In the genomic region with DNA sequence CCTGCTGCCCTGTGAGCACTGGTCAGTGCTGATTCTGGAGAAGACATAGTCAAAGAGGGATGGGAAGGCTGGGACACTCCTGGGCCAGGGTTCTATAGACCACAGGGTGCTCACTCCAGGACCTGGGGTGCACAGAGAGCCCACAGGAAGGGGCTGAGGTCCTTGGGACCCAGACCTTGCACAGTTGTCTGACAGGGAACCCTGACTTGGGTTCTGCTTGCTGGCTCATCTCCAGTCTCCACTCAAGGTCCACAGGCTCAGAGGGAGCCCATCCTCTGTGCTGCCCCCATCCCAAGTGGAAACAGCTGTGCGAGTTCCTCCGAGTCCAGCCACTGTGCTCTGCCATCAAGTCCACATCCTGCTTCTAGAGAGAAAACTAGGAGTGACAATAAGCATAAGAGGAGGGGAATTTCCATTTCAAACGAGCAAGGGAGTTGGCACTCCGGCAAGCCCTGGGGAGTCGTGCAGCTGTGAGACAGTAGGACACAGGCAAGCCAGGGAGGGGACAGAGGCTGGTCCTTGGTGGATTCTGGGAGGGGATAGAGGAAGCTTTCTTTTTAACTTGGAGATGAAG, we compare ENCODE assay signal across 12 mouse cellular contexts. TPM values are rescaled to one million over a fixed set of nuclear protein-coding genes. Genes with fewer than 3 reads are reported as not detected.
DNase-seq lines count a peak whose midpoint lies in the region; ATAC-seq and TF ChIP-seq lines count a peak whose summit lies in the region.
"Had no signal": no experiment of that assay in that cellular context is flagged by ENCODE, and none has a peak within 500 bp of the region (broad histone marks: within the 10 kb centered on the region; RNA-seq: fewer than 3 reads in every experiment).

No protein-coding gene starts in this region.

- H3K4me2 ChIP-seq in forebrain, embryonic 16.5 days (ENCODE audit: low read length): no peak overlapping the region
- no peak overlapping the region for H3K4me2 ChIP-seq in kidney, embryonic 14.5 days (replicated peaks; ENCODE audit: low read depth, low read length)
- H3K4me2 ChIP-seq in heart, postnatal 0 days (ENCODE audit: low read depth, low read length): no peak overlapping the region
- H3K4me2 ChIP-seq: liver, embryonic 15.5 days had no signal

- H3K27ac ChIP-seq in forebrain, embryonic 10.5 days: 0 out of 2 replicates have a peak overlapping the region, but pooled peaks have one; percentile 20
- no peak overlapping the region for H3K27ac ChIP-seq in forebrain, embryonic 16.5 days (ENCODE audit: low read length)
- H3K27ac ChIP-seq in kidney, embryonic 14.5 days (ENCODE audit: low read depth, low read length): no peak overlapping the region
- peak overlapping the region; percentile 7; the same call in 1 of the 2 replicates for H3K27ac ChIP-seq in heart, postnatal 0 days (ENCODE audit: low read depth)
- H3K27ac ChIP-seq: liver, embryonic 15.5 days had no signal

- TF ChIP-seq CTCF in heart, postnatal 0 days (IDR thresholded peaks at IDR 0.05; ENCODE audit: low read depth): no peak

- DNase-seq in forebrain, embryonic 10.5 days (ENCODE audit: extremely low spot score, low spot score): no peak
- DNase-seq in kidney, postnatal 4 days: peak; percentile 45 to 58
- peak; percentile 76 for DNase-seq in adipocyte (ENCODE audit: low spot score)
- DNase-seq in heart, postnatal 0 days (ENCODE audit: low spot score): peak; percentile 14
- DNase-seq in left cerebral cortex, adult 18-20 months (ENCODE audit: low spot score in 2 of 2): no peak
- no peak for DNase-seq in right cerebral cortex, postnatal 14 days
- DNase-seq: kidney, adult 18-20 months; thymus, postnatal 36 days had no signal

- H3K36me3 ChIP-seq in forebrain, embryonic 10.5 days (replicated peaks): no peaks in the 10 kb centered on the region
- no peaks in the 10 kb centered on the region for H3K36me3 ChIP-seq in forebrain, embryonic 16.5 days (ENCODE audit: control insufficient read depth, insufficient read depth)
- H3K36me3 ChIP-seq in kidney, embryonic 14.5 days (ENCODE audit: control insufficient read depth, insufficient read depth, low read length): no peaks in the 10 kb centered on the region
- H3K36me3 ChIP-seq in heart, postnatal 0 days (replicated peaks; ENCODE audit: control insufficient read depth, insufficient read depth, low read length): no peaks in the 10 kb centered on the region
- H3K36me3 ChIP-seq: liver, embryonic 15.5 days had no signal

- H3K27me3 ChIP-seq in forebrain, embryonic 10.5 days (ENCODE audit: poor library complexity, severe bottlenecking): peaks cover 73% of the 10 kb centered on the region
- H3K27me3 ChIP-seq in forebrain, embryonic 16.5 days (replicated peaks; ENCODE audit: control insufficient read depth, insufficient read depth, low read length): no peaks in the 10 kb centered on the region
- no peaks in the 10 kb centered on the region for H3K27me3 ChIP-seq in kidney, embryonic 14.5 days (ENCODE audit: control insufficient read depth, insufficient read depth, low read length)
- H3K27me3 ChIP-seq in heart, postnatal 0 days (ENCODE audit: control insufficient read depth, insufficient read depth, low read length): no peaks in the 10 kb centered on the region
- H3K27me3 ChIP-seq: liver, embryonic 15.5 days; Patski had no signal

- H3K4me3 ChIP-seq in forebrain, embryonic 10.5 days: no peak overlapping the region
- H3K4me3 ChIP-seq in forebrain, embryonic 16.5 days (replicated peaks; ENCODE audit: low read length): no peak overlapping the region
- H3K4me3 ChIP-seq in kidney, embryonic 14.5 days (ENCODE audit: low read length): no peak overlapping the region
- H3K4me3 ChIP-seq in heart, postnatal 0 days (ENCODE audit: low read depth, low read length): no peak overlapping the region
- H3K4me3 ChIP-seq: liver, embryonic 15.5 days had no signal

- no peak for ATAC-seq in forebrain, embryonic 16.5 days
- ATAC-seq in kidney, embryonic 14.5 days (ENCODE audit: low FRiP score, low TSS enrichment): no peak
- peak; percentile 49; the same call in 1 of the 2 replicates for ATAC-seq in heart, postnatal 0 days (ENCODE audit: insufficient read depth, low read depth)
- ATAC-seq: Patski had no signal

- no peak overlapping the region for H3K9ac ChIP-seq in forebrain, embryonic 16.5 days (replicated peaks; ENCODE audit: low read depth, low read length)
- no peak overlapping the region for H3K9ac ChIP-seq in kidney, embryonic 14.5 days (ENCODE audit: low read depth, low read length)
- no peak overlapping the region for H3K9ac ChIP-seq in heart, postnatal 0 days (replicated peaks; ENCODE audit: low read depth, low read length)
- H3K9ac ChIP-seq: liver, embryonic 15.5 days had no signal

- H3K9me3 ChIP-seq in forebrain, embryonic 10.5 days: no peaks in the 10 kb centered on the region
- no peaks in the 10 kb centered on the region for H3K9me3 ChIP-seq in forebrain, embryonic 16.5 days (ENCODE audit: control insufficient read depth, low read length)
- no peaks in the 10 kb centered on the region for H3K9me3 ChIP-seq in kidney, embryonic 14.5 days (ENCODE audit: control insufficient read depth, low read length)
- no peaks in the 10 kb centered on the region for H3K9me3 ChIP-seq in heart, postnatal 0 days (replicated peaks; ENCODE audit: control insufficient read depth, low read length)
- H3K9me3 ChIP-seq: liver, embryonic 15.5 days had no signal

- no peak for TF ChIP-seq EP300 in heart, postnatal 0 days (IDR thresholded peaks at IDR 0.05; ENCODE audit: low read depth)

- WGBS in forebrain, embryonic 10.5 days: 56% methylated on average over 5 of the region's 5 CpGs
- 33% methylated on average over 5 of the region's 5 CpGs for WGBS in forebrain, embryonic 16.5 days
- WGBS in kidney, embryonic 14.5 days: 34% methylated on average over 5 of the region's 5 CpGs
- WGBS in heart, postnatal 0 days: 20% methylated on average over 5 of the region's 5 CpGs

- peaks cover 16% of the 10 kb centered on the region for H3K4me1 ChIP-seq in forebrain, embryonic 10.5 days
- H3K4me1 ChIP-seq in forebrain, embryonic 16.5 days (replicated peaks; ENCODE audit: control insufficient read depth, insufficient read depth, low read length): no peaks in the 10 kb centered on the region
- no peaks in the 10 kb centered on the region for H3K4me1 ChIP-seq in kidney, embryonic 14.5 days (ENCODE audit: control insufficient read depth, insufficient read depth, low read length)
- peaks cover 14% of the 10 kb centered on the region for H3K4me1 ChIP-seq in heart, postnatal 0 days (ENCODE audit: control insufficient read depth, insufficient read depth)
- H3K4me1 ChIP-seq: liver, embryonic 15.5 days had no signal

RNA-seq across cellular contexts. Expression of a gene that starts 31.6 kb away (rescaled TPM):
- polyA plus RNA-seq in forebrain, embryonic 10.5 days (2016; fragmentation: Nextera tagmentation; extraction: Ambion mirVana): 7.7 and 7.8 TPM in 2 replicates
- polyA plus RNA-seq in forebrain, embryonic 16.5 days (2015; fragmentation: Nextera tagmentation; extraction: Ambion mirVana): 2.4 and 3.4 TPM in 2 replicates
- 5.9 and 6.2 TPM in 2 replicates for polyA plus RNA-seq in kidney, embryonic 14.5 days (2014; fragmentation: Nextera tagmentation; extraction: Ambion mirVana)
- 56.9 and 81.7 TPM in 2 replicates for total RNA-seq in heart, postnatal 0 days (2014; rRNA removed; ENCODE audit: low replicate concordance)
- 4.9 and 5.5 TPM in 2 replicates for polyA plus RNA-seq in heart, postnatal 0 days (2015; fragmentation: Nextera tagmentation; extraction: Ambion mirVana)
- 10 to 100 TPM; 25.2 to 25.5 TPM for total RNA-seq in left cerebral cortex, adult 18-20 months (2021)

Comparison
In these comparisons a context has a peak if more than half of its experiments do, and no peak if none do; other contexts are left out.
1. H3K27ac ChIP-seq: peak in forebrain, embryonic 10.5 days (single experiment) and heart, postnatal 0 days (single experiment); none in forebrain, embryonic 16.5 days (single experiment) and kidney, embryonic 14.5 days (single experiment).
2. DNase-seq: peak in kidney, postnatal 4 days (2 of 2), adipocyte (single experiment) and heart, postnatal 0 days (single experiment); none in forebrain, embryonic 10.5 days (single experiment), left cerebral cortex, adult 18-20 months (0 of 2) and right cerebral cortex, postnatal 14 days (single experiment).